Mouse (Mus musculus) midbrain, embryonic 16.5 days (tissue): ENCODE data around the gene Plxnd1. TPM values are rescaled to one million over a fixed set of nuclear protein-coding genes. Genes with fewer than 3 reads are reported as not detected.
A peak's percentile ranks its signal among the peaks of the same experiment; 100 is the strongest.

Experiments used
- ATAC-seq: fragments of 200-750 bp; cut with Nextera tagmentation; 2 replicates; pipeline ENCODE4 v1.8.0; 2017; ENCODE audit warnings: moderate TSS enrichment
- H3K27ac ChIP-seq: fragments of 300-500 bp; sonication (generic); 2 replicates; pipeline ENCODE4 v1.5.1; 2014; ENCODE audit warnings: mild to moderate bottlenecking, low read length, mixed read lengths
- H3K27me3 ChIP-seq: fragments of 300-500 bp; sonication (generic); 2 replicates; pipeline ENCODE4 v1.6.1; 2014; ENCODE audit warnings: low read depth, low read length, mixed read lengths; ENCODE audit not compliant: control insufficient read depth, insufficient read depth
- H3K36me3 ChIP-seq: fragments of 300-500 bp; sonication (generic); 2 replicates; pipeline ENCODE4 v1.6.1; 2014; ENCODE audit warnings: mild to moderate bottlenecking, low read length, moderate library complexity, mixed read lengths; ENCODE audit not compliant: control insufficient read depth, insufficient read depth
- H3K4me1 ChIP-seq: fragments of 300-500 bp; sonication (generic); 2 replicates; pipeline ENCODE4 v1.6.1; 2014; ENCODE audit warnings: mild to moderate bottlenecking, low read length, mixed read lengths; ENCODE audit not compliant: control insufficient read depth, insufficient read depth
- H3K4me2 ChIP-seq: fragments of 300-500 bp; sonication (generic); 2 replicates; pipeline ENCODE4 v1.6.1; 2014; ENCODE audit warnings: mild to moderate bottlenecking, low read length, mixed read lengths
- H3K4me3 ChIP-seq: fragments of 300-500 bp; sonication (generic); 2 replicates; pipeline ENCODE4 v1.5.1; 2014; ENCODE audit warnings: low read depth, mild to moderate bottlenecking, low read length, moderate library complexity, mixed read lengths
- H3K9ac ChIP-seq: fragments of 300-500 bp; sonication (generic); 2 replicates; pipeline ENCODE4 v1.6.1; 2014; ENCODE audit warnings: low read depth, low read length, mixed read lengths
- H3K9me3 ChIP-seq: fragments of 300-500 bp; sonication (generic); replicated peaks from 2 replicates; pipeline ENCODE4 v1.6.1; 2014; ENCODE audit warnings: mild to moderate bottlenecking, low read length, mixed read lengths; ENCODE audit not compliant: control insufficient read depth, poor library complexity, severe bottlenecking
- WGBS: fragments of 180-500 bp; shearing (Covaris S2); extraction: QIAGEN DNeasy Blood & Tissue Kit; methylation state at CpG from one replicate; pipeline ENCODE4 v1.1.7; 2014; 5-methylcytosine and 5-hydroxymethylcytosine counted together
- polyA plus RNA-seq: library from polyadenylated mRNA; unstranded; fragments of >200 nt; fragmentation: Nextera tagmentation; extraction: Ambion mirVana; gene quantifications from 2 replicates; pipeline ENCODE4 v1.2.1, GENCODE M21; 2015

Plxnd1 gene
- polyA plus RNA-seq, 1 experiment from 2014 or later = 7.5 TPM

GRCm38 (mm10) chr6:116004069-116004468, 9.3 kb upstream of the Plxnd1 start:
- Histone ChIP-seq H3K4me1 (no peaks in the 10 kb centered on the region), H3K4me3 (no peak overlapping the region), H3K27me3 (no peaks in the 10 kb centered on the region), H3K36me3 (no peaks in the 10 kb centered on the region), H3K27ac (no peak overlapping the region), H3K9me3 (no peaks in the 10 kb centered on the region), H3K4me2 (no peak overlapping the region), H3K9ac (no peak overlapping the region)
- no peak for ATAC-seq
- 71% methylated on average over 7 of the region's 7 CpGs for WGBS

- 81% methylated on average over 5 of the region's 5 CpGs for WGBS
These were observed 8.7 kb upstream of the Plxnd1 start for GRCm38 (mm10) chr6:116003516-116003915.

GRCm38 (mm10) chr6:116002311-116003104, 7.7 kb upstream of the Plxnd1 start:
- Histone ChIP-seq H3K27me3 (no peaks in the 10 kb centered on the region), H3K36me3 (no peaks in the 10 kb centered on the region), H3K4me3 (no peak overlapping the region), H3K4me1 (no peaks in the 10 kb centered on the region), H3K27ac (no peak overlapping the region), H3K9me3 (no peaks in the 10 kb centered on the region), H3K4me2 (no peak overlapping the region), H3K9ac (no peak overlapping the region)
- 66% methylated on average over 12 of the region's 12 CpGs for WGBS
- ATAC-seq = no peak

More at GRCm38 (mm10) chr6:116003516-116003915, 8.7 kb upstream of the Plxnd1 start:
- Histone ChIP-seq H3K9ac (no peak overlapping the region), H3K27me3 (no peaks in the 10 kb centered on the region), H3K4me2 (no peak overlapping the region), H3K9me3 (no peaks in the 10 kb centered on the region), H3K4me3 (no peak overlapping the region), H3K4me1 (no peaks in the 10 kb centered on the region), H3K27ac (no peak overlapping the region), H3K36me3 (no peaks in the 10 kb centered on the region)
- no peak for ATAC-seq

- Histone ChIP-seq H3K36me3 (no peaks in the 10 kb centered on the region), H3K9me3 (no peaks in the 10 kb centered on the region), H3K27me3 (peaks cover 2% of the 10 kb centered on the region), H3K4me2 (no peak overlapping the region), H3K27ac (no peak overlapping the region), H3K4me1 (no peaks in the 10 kb centered on the region), H3K9ac (no peak overlapping the region), H3K4me3 (no peak overlapping the region)
- whole genome bisulfite sequencing = 92% methylated on average over 5 of the region's 5 CpGs
- no peak for ATAC-seq
These were observed 6.0 kb upstream of the Plxnd1 start for GRCm38 (mm10) chr6:116000851-116001250.

GRCm38 (mm10) chr6:115999227-115999626, 4.4 kb upstream of the Plxnd1 start:
- Histone ChIP-seq H3K4me3 (no peak overlapping the region), H3K27me3 (peaks cover 10% of the 10 kb centered on the region), H3K9me3 (no peaks in the 10 kb centered on the region), H3K4me2 (no peak overlapping the region), H3K27ac (no peak overlapping the region), H3K9ac (no peak overlapping the region), H3K36me3 (no peaks in the 10 kb centered on the region), H3K4me1 (peaks cover 5% of the 10 kb centered on the region)
- WGBS = 84% methylated on average over 2 of the region's 2 CpGs
- ATAC-seq = no peak

GRCm38 (mm10) chr6:115998758-115999157, 4.0 kb upstream of the Plxnd1 start:
- peaks cover 14% of the 10 kb centered on the region for H3K27me3 ChIP-seq
- H3K9me3 ChIP-seq = no peaks in the 10 kb centered on the region
- H3K4me1 ChIP-seq = peaks cover 9% of the 10 kb centered on the region
- no peak overlapping the region for H3K27ac ChIP-seq
- WGBS = 72% methylated on average over 7 of the region's 7 CpGs
- H3K36me3 ChIP-seq = no peaks in the 10 kb centered on the region
- H3K9ac ChIP-seq = no peak overlapping the region
- H3K4me3 ChIP-seq = no peak overlapping the region
- no peak for ATAC-seq
- H3K4me2 ChIP-seq = no peak overlapping the region

- no peak overlapping the region for H3K4me2 ChIP-seq
- H3K9ac ChIP-seq = no peak overlapping the region
- no peak for ATAC-seq
- H3K27me3 ChIP-seq = peaks cover 24% of the 10 kb centered on the region
- no peaks in the 10 kb centered on the region for H3K9me3 ChIP-seq
- 14% methylated on average over 3 of the region's 3 CpGs for WGBS
- H3K4me3 ChIP-seq = no peak overlapping the region
- no peaks in the 10 kb centered on the region for H3K36me3 ChIP-seq
- H3K4me1 ChIP-seq = peaks cover 14% of the 10 kb centered on the region
- no peak overlapping the region for H3K27ac ChIP-seq
These were observed 3.0 kb upstream of the Plxnd1 start for GRCm38 (mm10) chr6:115997726-115998311.

GRCm38 (mm10) chr6:115996171-115996851, 1.5 kb upstream of the Plxnd1 start:
- Histone ChIP-seq H3K27me3 (peaks cover 37% of the 10 kb centered on the region), H3K9ac (no peak overlapping the region), H3K4me2 (no peak overlapping the region), H3K4me1 (peaks cover 14% of the 10 kb centered on the region), H3K36me3 (no peaks in the 10 kb centered on the region), H3K4me3 (no peak overlapping the region), H3K27ac (no peak overlapping the region), H3K9me3 (no peaks in the 10 kb centered on the region)
- ATAC-seq = no peak
- WGBS = 34% methylated on average over 6 of the region's 6 CpGs

- WGBS = 65% methylated on average over 4 of the region's 4 CpGs
- Histone ChIP-seq H3K36me3 (no peaks in the 10 kb centered on the region), H3K4me2 (peak overlapping the region; percentile 90; the same call in 1 of the 2 replicates), H3K4me1 (peaks cover 14% of the 10 kb centered on the region), H3K27me3 (peaks cover 45% of the 10 kb centered on the region), H3K9ac (no peak overlapping the region), H3K27ac (no peak overlapping the region), H3K4me3 (no peak overlapping the region; the same call in 1 of the 2 replicates), H3K9me3 (no peaks in the 10 kb centered on the region)
- ATAC-seq = no peak
These were observed 731 bp upstream of the Plxnd1 start for GRCm38 (mm10) chr6:115995531-115995941.
